21 mouse cellular contexts compared by ENCODE assay signal in the genomic region with DNA sequence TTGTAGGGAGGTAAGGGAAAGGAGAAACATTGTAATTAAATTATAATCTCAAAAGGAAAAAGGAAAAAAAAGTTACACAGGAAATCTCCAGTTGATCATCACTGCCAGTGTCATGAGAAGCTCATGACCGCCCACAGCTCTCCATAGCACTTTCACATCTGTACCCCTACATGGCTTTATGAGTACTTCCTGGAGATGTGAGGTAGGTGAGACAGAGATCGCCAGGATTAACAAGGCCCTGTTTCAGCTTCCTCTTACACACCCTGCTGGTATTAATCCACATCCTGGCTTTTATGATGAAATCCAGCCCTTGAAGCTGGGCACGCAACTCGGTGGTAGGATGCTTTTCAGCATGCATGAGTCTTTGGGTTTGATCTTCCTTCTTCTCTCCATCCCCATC. TPM values are rescaled to one million over a fixed set of nuclear protein-coding genes. Genes with fewer than 3 reads are reported as not detected.
DNase-seq lines count a peak whose midpoint lies in the region; ATAC-seq and TF ChIP-seq lines count a peak whose summit lies in the region.
"Had no signal": no experiment of that assay in that cellular context is flagged by ENCODE, and none has a peak within 500 bp of the region (broad histone marks: within the 10 kb centered on the region; RNA-seq: fewer than 3 reads in every experiment).

No protein-coding gene starts in this region.

- no peak for TF ChIP-seq CTCF in stomach, postnatal 0 days (IDR thresholded peaks at IDR 0.05; ENCODE audit: low read depth)

- WGBS in stomach, postnatal 0 days = 71% methylated on average over 4 of the region's 4 CpGs
- WGBS in kidney, embryonic 15.5 days = 89% methylated on average over 4 of the region's 4 CpGs

- no peak overlapping the region for H3K4me2 ChIP-seq in stomach, postnatal 0 days (replicated peaks; ENCODE audit: low read depth)
- H3K4me2 ChIP-seq in kidney, embryonic 15.5 days = no peak overlapping the region
- H3K4me2 ChIP-seq: embryonic facial prominence, embryonic 13.5 days; forebrain, embryonic 12.5 days; heart, embryonic 13.5 days; hindbrain, embryonic 13.5 days had no signal

- no peak for TF ChIP-seq EP300 in stomach, postnatal 0 days (optimal IDR thresholded peaks at IDR 0.05)

- no peaks in the 10 kb centered on the region for H3K4me1 ChIP-seq in stomach, postnatal 0 days (replicated peaks; ENCODE audit: control insufficient read depth, insufficient read depth)
- no peaks in the 10 kb centered on the region for H3K4me1 ChIP-seq in kidney, embryonic 15.5 days
- H3K4me1 ChIP-seq: embryonic facial prominence, embryonic 13.5 days; forebrain, embryonic 12.5 days; heart, embryonic 13.5 days; hindbrain, embryonic 13.5 days had no signal

- no peaks in the 10 kb centered on the region for H3K27me3 ChIP-seq in stomach, postnatal 0 days (ENCODE audit: control insufficient read depth, insufficient read depth, low read length)
- peaks cover 7% of the 10 kb centered on the region; the same call in 1 of the 2 replicates for H3K27me3 ChIP-seq in kidney, embryonic 15.5 days

- no peaks in the 10 kb centered on the region for H3K9me3 ChIP-seq in stomach, postnatal 0 days (ENCODE audit: control insufficient read depth, low read length)
- no peaks in the 10 kb centered on the region for H3K9me3 ChIP-seq in kidney, embryonic 15.5 days (replicated peaks)
- H3K9me3 ChIP-seq: embryonic facial prominence, embryonic 13.5 days; forebrain, embryonic 12.5 days; heart, embryonic 13.5 days; hindbrain, embryonic 13.5 days had no signal

- ATAC-seq in CD4-positive, CD25-positive, alpha-beta regulatory T cell, adult 4 months = peak; percentile 87
- ATAC-seq in hematopoietic stem cell, adult 5-6 weeks (replicated peaks in 1 of 2; ENCODE audit: insufficient read depth in 1 of 2, low FRiP score in 2 of 2, low TSS enrichment in 1 of 2, low read depth in 1 of 2, poor library complexity in 2 of 2, severe bottlenecking in 2 of 2) = peak; percentile 22 to 71; a peak in 2 of 4 replicates
- peak; percentile 96 for ATAC-seq in megakaryocyte progenitor cell, adult 5-6 weeks (replicated peaks; ENCODE audit: poor library complexity)
- ATAC-seq in stomach, postnatal 0 days (ENCODE audit: low FRiP score, low TSS enrichment) = no peak
- ATAC-seq in kidney, embryonic 15.5 days (replicated peaks; ENCODE audit: low FRiP score) = no peak
- ATAC-seq: forebrain, embryonic 16.5 days; hindbrain, postnatal 0 days; intestine, embryonic 16.5 days had no signal

- no peaks in the 10 kb centered on the region for H3K36me3 ChIP-seq in stomach, postnatal 0 days (ENCODE audit: control insufficient read depth, insufficient read depth, low read length)
- H3K36me3 ChIP-seq in kidney, embryonic 15.5 days = no peaks in the 10 kb centered on the region
- H3K36me3 ChIP-seq: embryonic facial prominence, embryonic 13.5 days; forebrain, embryonic 12.5 days; heart, embryonic 13.5 days; hindbrain, embryonic 13.5 days had no signal

- no peak overlapping the region for H3K4me3 ChIP-seq in stomach, postnatal 0 days (ENCODE audit: low read depth, low read length)
- no peak overlapping the region for H3K4me3 ChIP-seq in kidney, embryonic 15.5 days (replicated peaks)
- H3K4me3 ChIP-seq: embryonic facial prominence, embryonic 13.5 days; forebrain, embryonic 12.5 days; heart, embryonic 13.5 days; hindbrain, embryonic 13.5 days had no signal

- H3K27ac ChIP-seq in stomach, postnatal 0 days (replicated peaks) = no peak overlapping the region
- no peak overlapping the region for H3K27ac ChIP-seq in kidney, embryonic 15.5 days
- H3K27ac ChIP-seq: embryonic facial prominence, embryonic 13.5 days; forebrain, embryonic 12.5 days; heart, embryonic 13.5 days; hindbrain, embryonic 13.5 days; hindbrain, postnatal 0 days had no signal

- peak; percentile 63 for DNase-seq in CD4-positive helper T cell, adult 2 months (ENCODE audit: low read depth, low spot score)
- no peak for DNase-seq in stomach, postnatal 0 days (ENCODE audit: low spot score)
- DNase-seq in kidney, adult 18-20 months = no peak
- DNase-seq: adrenal gland, adult 8-10 months; B cell, adult 2 months; cerebellum, adult 11 months; cerebellum, adult 8-10 months; cerebellum, postnatal 25 days; gastrocnemius, postnatal 14 days; heart, postnatal 36 days had no signal

- no peak overlapping the region for H3K9ac ChIP-seq in stomach, postnatal 0 days (ENCODE audit: low read length)
- H3K9ac ChIP-seq in kidney, embryonic 15.5 days = no peak overlapping the region
- H3K9ac ChIP-seq: embryonic facial prominence, embryonic 13.5 days; forebrain, embryonic 12.5 days; heart, embryonic 13.5 days; hindbrain, embryonic 13.5 days had no signal

RNA-seq across cellular contexts. Expression of gene Ptger4, which starts 6.2 kb away (rescaled TPM):
- polyA plus RNA-seq in CD4-positive, CD25-positive, alpha-beta regulatory T cell, adult 4 months (2017; shearing (Covaris generic)) = 10 to 100 TPM; 23.6 to 26.3 TPM
- 11.6 and 16.0 TPM in 2 replicates for total RNA-seq in hematopoietic stem cell, adult 5-6 weeks (2017)
- 11.4 and 11.6 TPM in 2 replicates for total RNA-seq in megakaryocyte progenitor cell, adult 5-6 weeks (2015)
- 6.0 and 8.4 TPM in 2 replicates for total RNA-seq in megakaryocyte progenitor cell, adult 5-6 weeks (2017)
- 6.3 and 6.4 TPM in 2 replicates for polyA plus RNA-seq in stomach, postnatal 0 days (2015; fragmentation: Nextera tagmentation; extraction: Ambion mirVana)
- polyA plus RNA-seq in kidney, embryonic 15.5 days (2015; fragmentation: Nextera tagmentation; extraction: Ambion mirVana) = 4.2 and 5.2 TPM in 2 replicates

Comparison
In these comparisons a context has a peak if more than half of its experiments do, and no peak if none do; other contexts are left out.
1. ATAC-seq: peak in CD4-positive, CD25-positive, alpha-beta regulatory T cell, adult 4 months (single experiment), hematopoietic stem cell, adult 5-6 weeks (2 of 2) and megakaryocyte progenitor cell, adult 5-6 weeks (single experiment); none in stomach, postnatal 0 days (single experiment) and kidney, embryonic 15.5 days (single experiment).